Mouse (Mus musculus) bone marrow, adult 2 months (tissue): Measurements from ENCODE around the gene Brpf1. TPM values are rescaled to one million over a fixed set of nuclear protein-coding genes. Genes with fewer than 3 reads are reported as not detected.

Experiments
- H3K27ac ChIP-seq: fragments of 200-500 bp; 2 replicates; pipeline ENCODE4 v1.5.1; 2012; ENCODE audit warnings: low read depth, mild to moderate bottlenecking, control low read depth, inconsistent platforms, low read length; ENCODE audit not compliant: control insufficient read depth, poor library complexity, insufficient read depth
- H3K4me1 ChIP-seq: fragments of 200-500 bp; 2 replicates; pipeline ENCODE4 v1.6.1; 2011; ENCODE audit warnings: low read length; ENCODE audit not compliant: control insufficient read depth, insufficient read depth
- H3K4me3 ChIP-seq: fragments of 200-500 bp; replicated peaks from 2 replicates; pipeline ENCODE3; 2011; ENCODE audit warnings: mild to moderate bottlenecking, low read depth, low read length, control low read depth; ENCODE audit not compliant: control insufficient read depth
- CTCF ChIP-seq: fragments of 200-500 bp; IDR thresholded peaks from 2 replicates; pipeline ENCODE4 v1.5.1; 2011; ENCODE audit warnings: low read length, control low read depth; ENCODE audit not compliant: control insufficient read depth, insufficient read depth
- POLR2A ChIP-seq: fragments of 200-500 bp; IDR thresholded peaks from 2 replicates; pipeline ENCODE4 v1.6.1; 2011; ENCODE audit warnings: low read depth, mild to moderate bottlenecking, control low read depth, low read length, borderline replicate concordance; ENCODE audit not compliant: control insufficient read depth
- WGBS: fragments of 180-500 bp; shearing (Covaris S2); methylation state at CpG from one replicate; pipeline ENCODE4 v1.1.7; 2018; 5-methylcytosine and 5-hydroxymethylcytosine counted together
- polyA plus RNA-seq: library from polyadenylated mRNA; stranded (reverse); fragments of >200 nt; gene quantifications from 2 replicates; pipeline ENCODE4 v1.2.4, GENCODE M21; 2011; ENCODE audit warnings: low replicate concordance; ENCODE audit not compliant: missing spikeins, insufficient read depth, insufficient read length

Brpf1 gene
- polyA plus RNA-seq, 1 experiment: 38.2 TPM

DNA sequence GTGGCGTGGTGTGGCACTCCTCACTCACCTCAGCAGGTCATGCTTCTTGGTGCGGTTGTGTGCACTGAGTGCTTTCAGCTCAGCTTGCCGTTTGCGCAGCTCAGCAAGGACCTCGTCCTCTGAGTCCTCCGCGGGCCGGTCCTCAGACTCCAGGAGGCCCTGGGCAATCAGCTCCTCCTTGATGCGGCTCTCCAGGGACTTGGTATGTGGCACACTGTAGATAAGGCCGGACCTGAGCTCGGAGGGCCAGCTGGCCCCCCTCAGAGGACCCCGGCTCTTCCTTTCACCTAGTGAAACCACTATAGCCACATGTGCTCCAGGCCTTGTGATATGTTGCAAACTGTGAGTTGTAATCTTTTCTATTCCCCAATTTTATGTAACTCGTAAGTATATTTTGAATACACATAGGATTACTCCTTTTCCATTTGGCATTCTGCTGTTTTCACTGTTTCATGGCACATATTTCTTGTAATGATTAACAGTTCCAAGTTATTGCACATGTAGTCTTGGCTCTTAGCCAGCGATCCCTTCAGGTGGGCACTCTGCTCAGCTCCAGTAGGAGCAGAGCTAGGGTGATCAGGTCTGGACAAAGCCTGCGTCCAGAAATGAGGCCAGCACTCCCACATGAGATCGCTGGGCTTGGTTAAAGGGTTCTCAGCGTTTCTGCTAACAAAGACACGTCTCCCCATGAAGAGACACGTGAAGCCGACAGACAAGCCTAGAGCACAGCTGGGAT is 63.4 kb downstream of the Brpf1 start:
- whole genome bisulfite sequencing: 92% methylated on average over 20 of the region's 20 CpGs
- Histone ChIP-seq H3K4me1 (no peaks in the 10 kb centered on the region), H3K4me3 (no peak overlapping the region), H3K27ac (no peak overlapping the region)
- TF ChIP-seq POLR2A (no peak), CTCF (no peak)

- TF ChIP-seq CTCF (no peak), POLR2A (no peak)
- 67% methylated on average over 4 of the region's 4 CpGs for WGBS
- no peaks in the 10 kb centered on the region for H3K4me1 ChIP-seq
- H3K27ac ChIP-seq: no peak overlapping the region
- H3K4me3 ChIP-seq: no peak overlapping the region
Observed at GRCm38 (mm10) chr6:113373491-113373890, 66.6 kb downstream of the Brpf1 start.

Other genes with a start within 250 kb of the Brpf1 start
- gene Setd5, start 229.8 kb upstream of the Brpf1 start, polyA plus RNA-seq: 25.6 and 45.1 TPM in 2 replicates
- gene Lhfpl4, start 111.8 kb upstream of the Brpf1 start, polyA plus RNA-seq: 1.2 TPM in 1 of 2 replicates, not detected in the other
- gene Mtmr14, start 69.3 kb upstream of the Brpf1 start, polyA plus RNA-seq: 13.5 and 35.8 TPM in 2 replicates
- 1.1 TPM in 1 of 2 replicates, not detected in the other for gene Cpne9, start 24.8 kb upstream of the Brpf1 start, polyA plus RNA-seq
- 1.5 and 4.4 TPM in 2 replicates for gene Ogg1, start 19.8 kb downstream of the Brpf1 start, polyA plus RNA-seq
- 16.0 and 28.6 TPM in 2 replicates for gene Camk1, start 36.8 kb downstream of the Brpf1 start, polyA plus RNA-seq
- gene Tada3, start 70.7 kb downstream of the Brpf1 start, polyA plus RNA-seq: 12.0 and 21.6 TPM in 2 replicates
- 136 and 195 TPM in 2 replicates for gene Arpc4, start 71.0 kb downstream of the Brpf1 start, polyA plus RNA-seq
- 11.9 and 27.7 TPM in 2 replicates for gene Ttll3, start 82.1 kb downstream of the Brpf1 start, polyA plus RNA-seq
- 8.6 and 8.7 TPM in 2 replicates for gene Rpusd3, start 112.2 kb downstream of the Brpf1 start, polyA plus RNA-seq
- gene Cidec, start 128.6 kb downstream of the Brpf1 start, polyA plus RNA-seq: 3.2 TPM in 1 of 2 replicates, not detected in the other
- 5.0 and 14.4 TPM in 2 replicates for gene Jagn1, start 135.4 kb downstream of the Brpf1 start, polyA plus RNA-seq
- gene Il17re, start 151.3 kb downstream of the Brpf1 start, polyA plus RNA-seq: 4.7 and 10.0 TPM in 2 replicates
- not detected in 2 replicates for gene Il17rc, start 164.3 kb downstream of the Brpf1 start, polyA plus RNA-seq
- gene Creld1, start 176.2 kb downstream of the Brpf1 start, polyA plus RNA-seq: 4.7 and 13.4 TPM in 2 replicates
- gene Prrt3, start 194.8 kb downstream of the Brpf1 start, polyA plus RNA-seq: 0.80 TPM in 1 of 2 replicates, not detected in the other
- gene Emc3, start 224.5 kb downstream of the Brpf1 start, polyA plus RNA-seq: 16.7 and 30.2 TPM in 2 replicates
- gene Fancd2, start 224.5 kb downstream of the Brpf1 start, polyA plus RNA-seq: 11.0 and 13.2 TPM in 2 replicates